Mouse (Mus musculus): ENCODE measurements around the gene Arhgap19. TPM values are rescaled to one million over a fixed set of nuclear protein-coding genes. Genes with fewer than 3 reads are reported as not detected.

Gene Arhgap19
- total RNA-seq, 2 experiments from 2014 or later, result 2.4 to 2.5 TPM

GRCm38 (mm10) chr19:41803322-41803721 is 1.5 kb upstream of the Arhgap19 start:
- DNase-seq (ENCODE audit: extremely low spot score in 1 of 2, low spot score in 1 of 2), result no peak

- DNase-seq (ENCODE audit: extremely low spot score in 1 of 2, low spot score in 1 of 2), result peak in 1 of 2 experiments; percentile 8
Observed at GRCm38 (mm10) chr19:41800986-41801741, 683 bp downstream of the Arhgap19 start.

DNA sequence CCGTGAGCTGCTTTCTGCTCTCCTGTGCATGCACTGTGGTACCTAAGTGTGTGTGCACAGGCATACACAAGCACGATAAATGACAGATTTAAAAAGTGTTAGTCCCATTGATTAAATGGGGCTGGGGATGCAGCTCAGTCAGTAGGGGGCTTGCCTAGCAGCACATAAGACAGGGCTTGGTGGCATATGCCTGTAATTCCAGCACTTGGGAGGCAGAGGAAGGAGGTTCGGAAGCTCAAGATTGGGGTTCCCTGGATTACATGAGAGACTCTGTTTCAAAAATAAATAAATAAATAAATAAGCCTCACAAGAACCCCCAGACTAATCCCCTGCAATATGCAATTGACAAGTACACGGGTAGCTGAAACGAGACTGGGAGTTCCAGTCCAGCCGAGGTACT is 1.4 kb downstream of the Arhgap19 start:
- no peak for DNase-seq (ENCODE audit: extremely low spot score in 1 of 2, low spot score in 1 of 2)

DNA sequence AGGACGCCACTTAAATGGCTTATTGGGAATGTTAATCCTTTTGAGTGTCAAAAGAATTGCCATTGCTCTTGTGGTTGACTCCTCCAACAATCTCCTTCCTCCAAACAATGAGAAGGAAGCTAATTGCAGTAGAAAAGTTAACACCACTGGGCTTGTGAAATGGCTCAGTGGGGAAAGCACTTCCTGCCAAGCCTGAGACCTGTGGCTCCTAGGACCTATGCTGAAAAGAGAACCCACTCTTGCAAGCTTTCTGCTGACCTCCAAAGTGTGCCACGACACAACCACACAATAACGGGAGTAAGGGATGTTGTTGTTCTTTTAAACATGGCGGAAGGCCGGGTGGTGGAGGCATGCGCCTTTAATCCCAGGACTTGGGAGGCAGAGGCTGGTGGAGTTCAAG is 4.3 kb downstream of the Arhgap19 start:
- DNase-seq (ENCODE audit: extremely low spot score in 1 of 2, low spot score in 1 of 2), result no peak

- no peak for DNase-seq (ENCODE audit: extremely low spot score in 1 of 2, low spot score in 1 of 2)
Observed at GRCm38 (mm10) chr19:41796789-41797327, 5.0 kb downstream of the Arhgap19 start.

- DNase-seq (ENCODE audit: extremely low spot score in 1 of 2, low spot score in 1 of 2), result no peak
Observed at GRCm38 (mm10) chr19:41796148-41796760, 5.6 kb downstream of the Arhgap19 start.

- DNase-seq (ENCODE audit: extremely low spot score in 1 of 2, low spot score in 1 of 2), result no peak
Observed at GRCm38 (mm10) chr19:41794901-41795300, 6.9 kb downstream of the Arhgap19 start.

- no peak for DNase-seq (ENCODE audit: extremely low spot score in 1 of 2, low spot score in 1 of 2)
Observed at GRCm38 (mm10) chr19:41794017-41794416, 7.8 kb downstream of the Arhgap19 start.

GRCm38 (mm10) chr19:41792934-41793486 is 8.8 kb downstream of the Arhgap19 start:
- no peak for DNase-seq (ENCODE audit: extremely low spot score in 1 of 2, low spot score in 1 of 2)

GRCm38 (mm10) chr19:41791384-41791783 is 10.5 kb downstream of the Arhgap19 start:
- DNase-seq (ENCODE audit: extremely low spot score in 1 of 2, low spot score in 1 of 2), result no peak

DNA sequence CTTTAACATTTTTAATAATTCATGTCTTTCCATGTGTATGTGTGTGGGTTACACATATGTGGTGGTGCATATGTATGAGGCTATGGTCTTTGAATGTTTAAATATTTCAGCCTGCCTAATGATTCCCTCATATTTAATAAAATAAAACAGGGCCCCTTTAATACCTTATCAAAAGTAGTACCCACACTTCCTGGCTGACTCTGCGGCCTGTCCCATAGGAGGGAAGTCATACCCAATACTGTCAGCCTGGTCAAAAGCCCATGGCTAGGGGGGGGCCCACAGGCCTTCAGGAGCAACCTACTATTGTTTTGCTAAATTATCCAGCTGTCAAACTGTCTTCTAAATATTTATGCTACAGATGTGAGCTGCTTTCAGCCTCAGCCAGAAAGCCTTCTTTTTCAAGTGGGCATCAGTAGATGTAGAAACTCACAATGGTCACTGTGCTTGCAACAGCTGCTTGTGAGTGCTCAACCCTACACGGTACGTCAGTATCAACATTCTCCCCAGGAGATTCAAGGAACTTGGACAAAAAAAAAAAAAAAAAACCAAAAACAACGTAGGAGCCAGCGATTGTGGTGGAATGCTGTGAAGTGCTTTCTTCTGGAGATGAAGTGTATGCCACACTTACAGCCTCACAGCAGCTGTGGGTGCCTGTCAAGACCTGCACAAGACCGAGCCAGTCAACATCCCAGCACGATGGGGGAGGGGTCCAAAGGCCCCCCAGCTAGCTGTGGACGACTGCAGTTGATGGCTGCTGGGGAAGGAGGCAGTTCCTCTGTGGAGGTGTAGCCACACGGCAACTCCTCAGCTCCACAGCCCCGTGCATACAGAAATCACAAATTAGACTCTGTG is 12.5 kb downstream of the Arhgap19 start:
- no peak for DNase-seq (ENCODE audit: extremely low spot score in 1 of 2, low spot score in 1 of 2)

DNA sequence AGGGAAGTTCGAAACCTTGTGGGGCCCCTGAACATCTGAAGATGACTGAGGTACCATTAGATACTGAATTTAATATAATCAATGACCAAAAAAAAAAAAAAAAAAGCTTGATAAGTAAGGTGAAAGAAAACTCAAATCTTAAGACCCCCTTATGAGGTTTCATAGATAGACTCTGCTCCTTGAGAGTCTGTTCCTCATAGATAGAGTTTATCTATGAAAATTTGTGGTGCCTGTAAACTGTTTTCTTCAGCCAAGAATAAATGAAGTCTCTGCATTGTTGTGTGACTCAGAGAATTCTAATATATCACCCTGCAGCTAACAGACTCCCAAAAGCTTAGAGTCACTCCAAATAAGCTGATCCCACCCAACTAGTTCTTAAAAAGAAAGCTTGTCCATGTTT is 15.0 kb downstream of the Arhgap19 start:
- no peak for DNase-seq (ENCODE audit: extremely low spot score in 1 of 2, low spot score in 1 of 2)

- DNase-seq (ENCODE audit: extremely low spot score in 1 of 2, low spot score in 1 of 2), result no peak
Observed at GRCm38 (mm10) chr19:41777514-41777913, 24.3 kb downstream of the Arhgap19 start.

DNA sequence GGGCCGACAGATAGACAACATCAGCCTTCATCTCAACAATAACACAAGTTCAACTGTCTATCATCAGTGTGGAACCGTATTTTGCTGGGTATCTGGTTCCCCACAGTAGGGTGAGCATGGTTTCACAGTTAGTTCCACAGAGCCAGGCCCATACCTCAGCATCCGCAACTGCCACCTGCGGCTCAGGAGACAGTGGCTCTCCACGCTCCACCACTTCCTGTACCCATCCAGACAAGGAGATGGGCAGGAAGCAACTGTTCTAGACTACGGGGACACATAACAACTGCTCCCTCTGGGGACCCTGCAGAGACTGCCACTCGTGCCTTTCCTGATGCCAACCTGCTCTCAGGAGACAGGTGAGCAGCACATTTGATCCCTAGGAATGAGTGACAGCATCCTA is 33.1 kb downstream of the Arhgap19 start:
- no peak for DNase-seq (ENCODE audit: extremely low spot score in 1 of 2, low spot score in 1 of 2)

- DNase-seq (ENCODE audit: extremely low spot score in 1 of 2, low spot score in 1 of 2), result no peak
Observed at GRCm38 (mm10) chr19:41766628-41767027, 35.2 kb downstream of the Arhgap19 start.

- DNase-seq (ENCODE audit: extremely low spot score in 1 of 2, low spot score in 1 of 2), result peak; percentile 90 to 99
Observed at GRCm38 (mm10) chr19:41763870-41764660, 37.8 kb downstream of the Arhgap19 start.

DNA sequence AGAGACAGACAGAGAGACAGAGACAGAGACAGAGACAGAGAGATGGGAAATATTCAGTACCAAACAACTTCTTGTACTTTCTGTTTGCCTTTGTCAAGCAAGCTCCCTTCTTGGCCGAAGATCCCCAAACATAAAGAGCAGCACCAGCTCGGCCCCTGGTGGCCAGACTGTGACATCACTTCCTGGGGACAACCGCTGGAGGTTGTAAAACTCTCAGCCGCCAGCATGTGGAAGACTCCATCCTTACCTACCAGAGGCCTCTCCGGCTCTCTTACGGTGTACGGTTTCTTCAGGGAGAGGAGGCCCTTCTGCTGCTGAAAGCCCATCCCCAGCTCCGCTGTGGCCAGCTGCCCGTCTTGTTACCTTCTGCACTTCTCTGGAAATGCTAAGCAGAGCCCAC is 40.3 kb downstream of the Arhgap19 start:
- DNase-seq (ENCODE audit: extremely low spot score in 1 of 2, low spot score in 1 of 2), result no peak

- DNase-seq (ENCODE audit: extremely low spot score in 1 of 2, low spot score in 1 of 2), result no peak
Observed at GRCm38 (mm10) chr19:41759765-41760164, 42.1 kb downstream of the Arhgap19 start.

DNA sequence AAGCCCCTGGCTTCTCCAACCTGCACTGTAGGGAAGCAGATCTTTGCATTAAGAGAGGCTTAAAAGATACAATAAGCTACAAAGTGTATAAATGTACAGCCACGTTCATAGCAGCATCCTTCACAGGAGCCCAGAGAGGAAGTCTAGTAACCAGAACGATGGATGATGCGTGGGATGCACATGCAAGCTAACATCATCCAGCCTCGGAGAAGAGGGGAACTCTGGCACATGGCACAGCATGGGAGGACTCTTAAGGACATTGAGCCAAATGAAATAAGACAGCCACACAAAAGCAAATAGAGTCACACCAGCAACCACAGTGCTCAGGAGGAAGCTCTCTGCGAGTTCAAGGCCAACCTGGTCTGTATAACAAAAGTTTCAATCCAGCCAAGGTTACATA is 42.6 kb downstream of the Arhgap19 start:
- DNase-seq (ENCODE audit: extremely low spot score in 1 of 2, low spot score in 1 of 2), result no peak

GRCm38 (mm10) chr19:41754760-41755159 is 47.1 kb downstream of the Arhgap19 start:
- no peak for DNase-seq (ENCODE audit: extremely low spot score in 1 of 2, low spot score in 1 of 2)
